Mouse (Mus musculus) liver, embryonic 12.5 days (tissue): ENCODE measurements around the gene Fam198a. TPM values are rescaled to one million over a fixed set of nuclear protein-coding genes. Genes with fewer than 3 reads are reported as not detected.
A peak's percentile ranks its signal among the peaks of the same experiment; 100 is the strongest.

Source experiments
- ATAC-seq: fragments of 200-750 bp; cut with Nextera tagmentation; 2 replicates; pipeline ENCODE4 v1.8.0; 2017; ENCODE audit warnings: moderate number of reproducible peaks, mild to moderate bottlenecking, moderate library complexity
- H3K27ac ChIP-seq: fragments of 300-500 bp; sonication (generic); 2 replicates; pipeline ENCODE4 v1.5.1; 2016; ENCODE audit warnings: mild to moderate bottlenecking
- H3K27me3 ChIP-seq: fragments of 300-500 bp; sonication (generic); replicated peaks from 2 replicates; pipeline ENCODE4 v1.6.1; 2016; ENCODE audit warnings: mild to moderate bottlenecking, moderate library complexity
- H3K36me3 ChIP-seq: fragments of 300-500 bp; sonication (generic); 2 replicates; pipeline ENCODE4 v1.6.1; 2016; ENCODE audit warnings: mild to moderate bottlenecking, moderate library complexity
- H3K4me1 ChIP-seq: fragments of 300-500 bp; sonication (generic); 2 replicates; pipeline ENCODE4 v1.6.1; 2016
- H3K4me2 ChIP-seq: fragments of 300-500 bp; sonication (generic); 2 replicates; pipeline ENCODE4 v1.6.1; 2016; ENCODE audit warnings: mild to moderate bottlenecking, moderate library complexity
- H3K4me3 ChIP-seq: fragments of 300-500 bp; sonication (generic); 2 replicates; pipeline ENCODE4 v1.5.1; 2016; ENCODE audit warnings: mild to moderate bottlenecking, moderate library complexity
- H3K9ac ChIP-seq: fragments of 300-500 bp; sonication (generic); 2 replicates; pipeline ENCODE4 v1.6.1; 2016; ENCODE audit warnings: mild to moderate bottlenecking, moderate library complexity
- H3K9me3 ChIP-seq: fragments of 300-500 bp; sonication (generic); replicated peaks from 2 replicates; pipeline ENCODE4 v1.6.1; 2016; ENCODE audit warnings: mild to moderate bottlenecking, moderate library complexity
- WGBS: fragments of 180-500 bp; shearing (Covaris S2); methylation state at CpG from one replicate; pipeline ENCODE4 v1.1.7; 2016; ENCODE audit not compliant: insufficient replicate concordance; 5-methylcytosine and 5-hydroxymethylcytosine counted together
- polyA plus RNA-seq: library from polyadenylated mRNA; unstranded; fragments of >200 nt; fragmentation: Nextera tagmentation; extraction: Ambion mirVana; gene quantifications from 2 replicates; pipeline ENCODE4 v1.2.1, GENCODE M21; 2016

Fam198a gene
- polyA plus RNA-seq, 1 experiment from 2014 or later = 0.20 TPM

GRCm38 (mm10) chr9:121928498-121928897, 22.3 kb upstream of the Fam198a start:
- H3K9me3 ChIP-seq = no peaks in the 10 kb centered on the region
- 19% methylated on average over 2 of the region's 2 CpGs for WGBS

DNA sequence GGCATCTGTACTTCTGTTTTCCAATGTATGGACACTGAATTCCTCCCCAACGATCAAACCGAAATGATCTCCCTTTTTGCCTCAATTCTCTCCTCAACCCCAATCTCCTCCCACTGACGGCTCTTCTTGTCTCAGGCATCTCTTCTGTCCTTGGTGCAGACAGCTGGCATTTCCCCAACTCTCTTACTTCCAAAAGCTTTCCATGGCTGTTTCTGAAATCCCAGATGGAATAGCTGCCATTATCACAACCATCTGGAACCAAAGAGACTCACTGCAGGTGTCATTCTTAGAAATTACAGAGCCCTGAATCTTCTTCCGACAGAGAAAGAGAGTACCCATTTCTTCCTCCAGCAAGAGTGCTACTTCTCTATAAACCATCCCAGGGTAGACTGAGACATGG, 15.9 kb upstream of the Fam198a start:
- peaks cover 7% of the 10 kb centered on the region; the same call in 1 of the 2 replicates for H3K27me3 ChIP-seq
- H3K9me3 ChIP-seq = no peaks in the 10 kb centered on the region
- H3K4me1 ChIP-seq = no peaks in the 10 kb centered on the region
- no peak overlapping the region for H3K4me2 ChIP-seq
- no peak overlapping the region for H3K27ac ChIP-seq
- H3K9ac ChIP-seq = no peak overlapping the region
- ATAC-seq = no peak
- 0 out of 2 replicates have a peak, but pooled peaks cover 1% of the 10 kb centered on the region for H3K36me3 ChIP-seq
- 71% methylated on average over 4 of the region's 4 CpGs for WGBS
- no peak overlapping the region for H3K4me3 ChIP-seq

More at GRCm38 (mm10) chr9:121928498-121928897, 22.3 kb upstream of the Fam198a start:
- Histone ChIP-seq H3K27me3 (peaks cover 7% of the 10 kb centered on the region; the same call in 1 of the 2 replicates), H3K9ac (no peak overlapping the region), H3K36me3 (no peaks in the 10 kb centered on the region), H3K4me1 (0 out of 2 replicates have a peak, but pooled peaks cover 5% of the 10 kb centered on the region), H3K4me2 (no peak overlapping the region), H3K4me3 (no peak overlapping the region), H3K27ac (no peak overlapping the region)
- ATAC-seq = no peak

DNA sequence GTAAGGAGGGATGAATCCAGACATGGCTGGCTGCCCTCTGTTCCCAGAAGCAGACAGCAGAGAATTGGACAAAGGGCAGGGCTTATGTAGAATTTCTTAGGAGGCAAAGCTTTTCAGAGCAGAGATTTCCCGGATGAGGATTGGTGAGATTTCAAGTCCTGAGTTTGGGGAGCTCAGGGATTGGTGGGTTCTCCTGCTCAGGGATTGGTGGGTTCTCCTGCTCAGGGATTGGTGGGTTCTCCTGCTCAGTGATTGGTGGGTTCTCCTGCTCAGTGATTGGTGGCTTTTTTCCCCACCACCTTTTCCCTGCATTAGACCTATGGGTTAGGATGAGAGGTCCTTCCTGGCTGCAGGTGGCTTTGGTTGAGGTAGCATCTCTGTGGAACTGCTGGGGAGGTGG, 13.8 kb upstream of the Fam198a start:
- no peaks in the 10 kb centered on the region for H3K9me3 ChIP-seq
- 0 out of 2 replicates have a peak, but pooled peaks cover 2% of the 10 kb centered on the region for H3K36me3 ChIP-seq
- H3K27me3 ChIP-seq = peaks cover 7% of the 10 kb centered on the region; the same call in 1 of the 2 replicates
- H3K4me3 ChIP-seq = no peak overlapping the region
- H3K4me2 ChIP-seq = 0 out of 2 replicates have a peak overlapping the region, but pooled peaks have one; percentile 61
- H3K27ac ChIP-seq = no peak overlapping the region
- no peaks in the 10 kb centered on the region for H3K4me1 ChIP-seq
- 57% methylated on average over 1 of the region's 1 CpGs for WGBS
- ATAC-seq = peak; percentile 42; the same call in 1 of the 2 replicates
- H3K9ac ChIP-seq = no peak overlapping the region

DNA sequence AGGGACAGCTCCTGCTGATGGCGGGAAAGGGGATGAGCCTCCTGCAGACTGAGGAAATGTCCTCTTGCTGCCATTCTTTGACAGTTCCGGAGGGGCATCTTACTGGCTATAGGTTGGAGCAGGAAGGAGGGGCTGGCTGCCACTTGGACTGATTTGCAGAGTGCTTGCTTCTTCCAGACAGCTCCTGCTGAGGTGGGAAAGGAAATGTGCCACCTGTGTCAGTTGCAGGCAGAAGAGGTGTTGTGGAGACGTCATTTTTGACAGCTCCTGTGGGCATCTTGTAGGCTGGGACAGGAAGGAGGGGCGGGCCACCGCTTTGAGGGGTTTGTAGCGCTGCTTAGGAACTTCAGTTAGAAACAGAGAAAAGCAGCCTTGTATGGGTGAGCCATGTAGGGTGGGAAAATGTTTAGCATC, 13.3 kb upstream of the Fam198a start:
- Histone ChIP-seq H3K4me3 (peak overlapping the region; percentile 53), H3K9ac (no peak overlapping the region), H3K27ac (no peak overlapping the region), H3K4me2 (peak overlapping the region; percentile 61), H3K27me3 (peaks cover 5% of the 10 kb centered on the region; the same call in 1 of the 2 replicates), H3K36me3 (0 out of 2 replicates have a peak, but pooled peaks cover 2% of the 10 kb centered on the region), H3K9me3 (no peaks in the 10 kb centered on the region), H3K4me1 (no peaks in the 10 kb centered on the region)
- WGBS = 42% methylated on average over 6 of the region's 6 CpGs
- peak; percentile 34 for ATAC-seq

DNA sequence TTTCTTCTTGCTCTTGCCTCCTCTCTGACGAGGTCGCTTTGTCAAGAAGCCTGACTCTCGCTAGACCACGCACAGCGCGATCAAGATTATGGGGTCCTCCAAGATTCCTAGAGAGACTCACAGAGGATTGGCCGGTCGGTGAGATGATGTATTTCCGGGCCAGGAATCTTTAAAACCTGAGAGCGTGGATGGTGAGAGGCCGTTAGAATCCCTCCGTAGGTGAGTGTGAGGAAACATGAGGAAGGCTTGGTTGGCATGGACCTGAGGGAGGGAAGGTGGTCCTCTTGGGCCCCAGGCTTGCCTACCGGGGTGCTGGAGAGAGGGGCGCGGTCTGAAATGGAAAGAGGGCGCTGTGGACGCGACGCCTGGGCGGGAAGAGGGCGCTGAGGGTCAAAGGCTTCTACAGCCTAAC, 12.8 kb upstream of the Fam198a start:
- 47% methylated on average over 21 of the region's 21 CpGs for WGBS

DNA sequence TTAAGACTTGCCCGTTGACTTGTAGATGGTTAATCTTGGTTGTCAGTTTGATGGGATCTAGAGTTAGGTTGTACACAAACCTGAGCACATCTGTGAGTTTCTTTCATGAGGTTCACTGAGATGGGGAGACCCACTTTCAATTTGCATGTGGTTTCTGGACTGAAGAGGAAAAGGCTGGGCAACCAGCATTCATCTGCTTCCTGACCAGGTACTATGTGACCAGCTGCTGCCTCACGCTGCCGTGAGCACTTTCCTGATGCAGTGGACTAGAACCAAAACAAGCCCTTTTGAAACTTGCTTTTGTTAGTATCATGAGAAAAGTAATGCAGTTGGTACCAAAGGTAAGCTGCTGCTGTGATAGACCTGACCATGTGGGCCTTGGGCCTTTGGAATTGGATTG, 7.8 kb upstream of the Fam198a start:
- H3K4me3 ChIP-seq = no peak overlapping the region
- ATAC-seq = no peak
- no peaks in the 10 kb centered on the region for H3K9me3 ChIP-seq
- H3K9ac ChIP-seq = no peak overlapping the region
- 63% methylated on average over 3 of the region's 3 CpGs for WGBS
- H3K4me2 ChIP-seq = no peak overlapping the region
- H3K27ac ChIP-seq = no peak overlapping the region
- no peaks in the 10 kb centered on the region for H3K4me1 ChIP-seq
- no peaks in the 10 kb centered on the region for H3K27me3 ChIP-seq
- H3K36me3 ChIP-seq = 0 out of 2 replicates have a peak, but pooled peaks cover 2% of the 10 kb centered on the region

More for the DNA sequence above, 12.8 kb upstream of the Fam198a start:
- Histone ChIP-seq H3K27me3 (peaks cover under 1% of the 10 kb centered on the region; the same call in 1 of the 2 replicates), H3K4me2 (peak overlapping the region; percentile 61), H3K9ac (peak overlapping the region; percentile 41), H3K36me3 (0 out of 2 replicates have a peak, but pooled peaks cover 2% of the 10 kb centered on the region), H3K4me3 (peak overlapping the region; percentile 53), H3K4me1 (no peaks in the 10 kb centered on the region), H3K9me3 (no peaks in the 10 kb centered on the region), H3K27ac (no peak overlapping the region)
- peak; percentile 75 for ATAC-seq

GRCm38 (mm10) chr9:121943628-121944027, 7.2 kb upstream of the Fam198a start:
- H3K4me1 ChIP-seq = no peaks in the 10 kb centered on the region
- H3K27me3 ChIP-seq = no peaks in the 10 kb centered on the region
- no peak overlapping the region for H3K4me3 ChIP-seq
- H3K36me3 ChIP-seq = 0 out of 2 replicates have a peak, but pooled peaks cover 2% of the 10 kb centered on the region
- ATAC-seq = no peak
- H3K27ac ChIP-seq = no peak overlapping the region
- WGBS = 58% methylated on average over 3 of the region's 3 CpGs
- no peaks in the 10 kb centered on the region for H3K9me3 ChIP-seq
- H3K4me2 ChIP-seq = no peak overlapping the region
- no peak overlapping the region for H3K9ac ChIP-seq

GRCm38 (mm10) chr9:121947784-121948183, 3.0 kb upstream of the Fam198a start:
- ATAC-seq = no peak
- H3K4me2 ChIP-seq = no peak overlapping the region
- no peaks in the 10 kb centered on the region for H3K9me3 ChIP-seq
- no peak overlapping the region for H3K27ac ChIP-seq
- no peak overlapping the region for H3K4me3 ChIP-seq
- no peaks in the 10 kb centered on the region for H3K27me3 ChIP-seq
- WGBS = 17% methylated on average over 4 of the region's 4 CpGs
- H3K36me3 ChIP-seq = no peaks in the 10 kb centered on the region
- H3K4me1 ChIP-seq = 0 out of 2 replicates have a peak, but pooled peaks cover 5% of the 10 kb centered on the region
- no peak overlapping the region for H3K9ac ChIP-seq

GRCm38 (mm10) chr9:121948431-121948830, 2.4 kb upstream of the Fam198a start:
- no peak for ATAC-seq
- Histone ChIP-seq H3K4me1 (0 out of 2 replicates have a peak, but pooled peaks cover 5% of the 10 kb centered on the region), H3K9ac (no peak overlapping the region), H3K9me3 (no peaks in the 10 kb centered on the region), H3K36me3 (no peaks in the 10 kb centered on the region), H3K27ac (no peak overlapping the region), H3K4me2 (no peak overlapping the region), H3K27me3 (no peaks in the 10 kb centered on the region), H3K4me3 (no peak overlapping the region)
- 52% methylated on average over 4 of the region's 4 CpGs for WGBS

GRCm38 (mm10) chr9:121951114-121951423, 281 bp downstream of the Fam198a start:
- Histone ChIP-seq H3K9me3 (no peaks in the 10 kb centered on the region), H3K27ac (no peak overlapping the region), H3K27me3 (no peaks in the 10 kb centered on the region), H3K9ac (no peak overlapping the region), H3K36me3 (no peaks in the 10 kb centered on the region), H3K4me2 (peak overlapping the region; percentile 12), H3K4me3 (no peak overlapping the region), H3K4me1 (0 out of 2 replicates have a peak, but pooled peaks cover 5% of the 10 kb centered on the region)
- 39% methylated on average over 4 of the region's 4 CpGs for WGBS
- ATAC-seq = peak; percentile 37; the same call in 1 of the 2 replicates

DNA sequence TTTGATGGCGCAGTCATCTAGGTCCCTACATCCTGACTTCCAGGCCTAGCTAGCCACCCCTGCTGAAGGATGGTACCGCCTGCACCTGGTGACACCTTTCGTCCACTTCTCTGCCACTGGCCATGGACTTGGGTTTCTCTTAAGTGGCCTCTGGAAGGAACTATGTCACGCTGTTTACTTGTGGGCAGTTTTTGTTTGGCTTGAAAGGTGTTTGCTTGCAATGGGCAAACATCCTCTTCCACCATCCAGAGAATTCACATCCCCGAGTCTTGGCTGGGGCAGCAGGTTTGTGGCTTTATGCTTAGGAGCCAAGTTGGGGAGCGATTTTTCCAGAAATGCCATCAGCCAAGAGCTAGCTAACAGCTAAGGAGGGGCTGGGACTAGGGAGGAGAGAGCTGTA, 1.8 kb downstream of the Fam198a start:
- Histone ChIP-seq H3K36me3 (no peaks in the 10 kb centered on the region), H3K27me3 (no peaks in the 10 kb centered on the region), H3K27ac (no peak overlapping the region), H3K9ac (no peak overlapping the region), H3K4me1 (0 out of 2 replicates have a peak, but pooled peaks cover 5% of the 10 kb centered on the region), H3K9me3 (no peaks in the 10 kb centered on the region), H3K4me2 (no peak overlapping the region), H3K4me3 (no peak overlapping the region)
- WGBS = 65% methylated on average over 6 of the region's 6 CpGs
- no peak for ATAC-seq

DNA sequence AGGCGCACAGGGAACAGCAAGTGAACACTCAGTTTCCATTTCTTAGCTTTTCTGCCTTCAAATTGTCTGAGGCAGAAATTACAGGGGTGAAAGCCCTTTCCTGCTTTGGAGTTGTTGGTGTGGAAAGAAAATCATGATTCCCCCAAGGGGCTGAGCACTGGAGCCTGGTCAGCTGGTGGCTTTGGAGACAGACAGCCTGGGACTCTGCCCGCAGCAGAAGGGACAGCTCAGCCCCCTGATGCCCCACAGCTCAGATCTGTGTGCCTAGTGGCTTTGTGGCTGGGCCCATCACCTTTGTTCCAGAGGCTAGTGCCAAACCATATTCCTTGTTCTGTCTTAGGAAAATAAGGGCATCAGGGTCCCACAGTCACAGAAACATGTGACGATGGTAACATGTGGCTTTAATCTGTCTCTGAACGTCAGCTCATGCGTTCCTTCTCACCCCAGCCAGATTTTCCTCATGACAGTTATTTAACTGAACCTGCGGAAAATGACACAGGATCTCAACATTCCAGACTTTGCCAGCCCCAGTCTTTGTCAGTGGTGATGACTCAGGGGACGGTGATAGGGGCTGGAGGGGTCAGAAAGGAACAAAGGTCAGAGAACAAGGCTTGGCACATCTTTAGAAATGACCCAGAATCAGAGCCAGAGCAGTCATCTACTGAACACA, 9.3 kb downstream of the Fam198a start:
- H3K27me3 ChIP-seq = no peaks in the 10 kb centered on the region
- H3K9me3 ChIP-seq = no peaks in the 10 kb centered on the region
- H3K4me1 ChIP-seq = no peaks in the 10 kb centered on the region
- H3K4me2 ChIP-seq = no peak overlapping the region
- no peaks in the 10 kb centered on the region for H3K36me3 ChIP-seq
- WGBS = 66% methylated on average over 7 of the region's 7 CpGs
- H3K27ac ChIP-seq = no peak overlapping the region
- no peak overlapping the region for H3K9ac ChIP-seq
- no peak overlapping the region for H3K4me3 ChIP-seq
- ATAC-seq = no peak
